Mouse (Mus musculus): Measurements from ENCODE around the gene Tent5a. TPM values are rescaled to one million over a fixed set of nuclear protein-coding genes. Genes with fewer than 3 reads are reported as not detected.
A peak's percentile ranks its signal among the peaks of the same experiment; 100 is the strongest.

The Tent5a gene
- total and polyA plus RNA-seq, 2 experiments, result 3.0 to 7.6 TPM

DNA sequence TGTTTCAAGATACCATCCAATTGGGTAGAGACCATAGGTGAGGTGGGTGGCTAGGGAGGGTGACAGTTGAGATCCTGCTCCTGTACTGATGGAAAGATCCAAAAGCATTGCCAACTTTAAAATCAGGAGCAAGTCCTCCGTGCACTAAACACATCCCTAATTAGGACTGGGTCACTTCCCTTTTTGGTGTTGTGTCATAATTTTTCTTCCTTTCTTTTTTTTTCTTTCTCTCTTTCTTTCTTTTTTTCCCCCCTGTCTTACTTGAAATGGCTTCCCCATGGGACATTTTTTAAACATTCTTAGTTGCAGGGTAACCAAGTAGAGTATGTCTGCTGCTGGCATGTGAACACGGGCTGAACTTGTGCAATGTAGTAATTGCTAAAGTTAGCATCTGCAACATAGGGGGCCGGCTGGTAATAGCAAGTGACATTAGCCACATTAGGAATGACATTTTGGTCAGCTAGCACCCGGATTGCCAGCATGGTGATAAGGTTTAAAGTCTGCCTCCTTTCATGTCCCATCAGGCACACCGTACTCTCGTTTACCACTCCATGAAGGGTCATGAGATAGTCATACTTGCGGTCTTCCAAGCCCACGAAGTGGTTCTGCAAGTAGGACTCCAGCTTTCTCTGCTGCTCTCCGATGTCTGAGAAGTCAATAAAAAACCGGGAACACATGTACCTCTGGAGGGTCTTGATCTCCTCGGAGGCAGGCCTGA, 2.8 kb downstream of the Tent5a start:
- DNase-seq (ENCODE audit: extremely low read depth, low read depth, low spot score), result no peak
- Histone ChIP-seq H3K27ac (replicated peaks; ENCODE audit: insufficient read depth, low read depth, low read length) (peak overlapping the region; percentile 34), H3K79me2 (ENCODE audit: control insufficient read depth, insufficient read depth, low read length) (peaks cover 6% of the 10 kb centered on the region; the same call in 1 of the 2 replicates), H3K27me3 (ENCODE audit: control insufficient read depth, insufficient read depth, low read length) (no peaks in the 10 kb centered on the region), H3K9ac (ENCODE audit: low read depth, low read length) (peak overlapping the region; percentile 26), H3K4me1 (ENCODE audit: control insufficient read depth, insufficient read depth, low read length) (peaks cover 30% of the 10 kb centered on the region), H3K36me3 (ENCODE audit: control insufficient read depth, insufficient read depth, low read length) (peaks cover 6% of the 10 kb centered on the region; the same call in 1 of the 2 replicates), H3K4me3 (ENCODE audit: insufficient read depth, low read depth, low read length) (peak overlapping the region; percentile 80)
- TF ChIP-seq CTCF (IDR thresholded peaks at IDR 0.05; ENCODE audit: low read depth, low read length) (no peak), POLR2A (IDR thresholded peaks at IDR 0.05; ENCODE audit: extremely low read depth, insufficient read depth, low read length) (no peak)
- WGBS, result 24% methylated on average over 11 of the region's 11 CpGs

DNA sequence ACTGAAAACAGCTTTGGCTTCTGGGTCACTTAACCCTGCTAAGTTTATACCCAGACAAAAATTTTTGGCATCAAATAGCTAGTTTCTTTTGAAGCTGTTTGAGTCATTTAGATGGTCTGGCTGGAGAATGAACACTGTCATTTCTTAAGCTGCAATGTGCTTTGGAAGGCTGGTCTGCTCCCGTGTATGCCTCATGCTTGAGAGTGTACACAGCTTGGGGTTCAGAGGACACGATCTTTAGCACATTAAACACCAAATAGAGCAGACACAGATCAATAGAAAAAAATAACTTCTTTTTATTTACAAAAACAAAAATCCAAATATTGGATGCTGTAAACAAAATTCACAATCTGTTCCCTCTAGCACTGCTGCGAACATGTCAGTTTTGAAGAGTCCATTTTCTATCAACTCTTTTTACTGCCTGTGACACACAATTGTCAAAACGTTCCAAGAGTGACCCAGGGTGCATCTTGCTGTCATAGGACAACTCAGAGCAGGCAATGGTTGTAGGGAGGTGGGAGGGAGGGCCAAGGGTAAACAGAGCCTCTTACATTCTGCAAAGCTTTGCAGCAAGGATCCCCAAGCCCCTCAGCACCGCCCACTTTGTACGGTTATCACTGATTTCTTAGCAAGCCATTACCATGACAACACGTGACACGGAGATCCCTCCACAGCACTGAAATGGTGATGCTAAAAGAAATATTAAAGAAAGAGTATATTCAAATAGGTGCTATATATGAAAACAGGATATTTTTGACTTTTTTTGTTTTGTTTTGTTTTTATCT, 6.8 kb downstream of the Tent5a start:
- Histone ChIP-seq H3K4me1 (ENCODE audit: control insufficient read depth, insufficient read depth, low read length) (peaks cover 30% of the 10 kb centered on the region), H3K36me3 (ENCODE audit: control insufficient read depth, insufficient read depth, low read length) (peaks cover 6% of the 10 kb centered on the region; the same call in 1 of the 2 replicates), H3K79me2 (ENCODE audit: control insufficient read depth, insufficient read depth, low read length) (peaks cover 6% of the 10 kb centered on the region; the same call in 1 of the 2 replicates), H3K4me3 (ENCODE audit: insufficient read depth, low read depth, low read length) (no peak overlapping the region), H3K27me3 (ENCODE audit: control insufficient read depth, insufficient read depth, low read length) (no peaks in the 10 kb centered on the region), H3K27ac (replicated peaks; ENCODE audit: insufficient read depth, low read depth, low read length) (peak overlapping the region; percentile 40; the same call in 1 of the 2 replicates), H3K9ac (ENCODE audit: low read depth, low read length) (no peak overlapping the region)
- no peak for TF ChIP-seq POLR2A (IDR thresholded peaks at IDR 0.05; ENCODE audit: extremely low read depth, insufficient read depth, low read length)
- TF ChIP-seq CTCF (IDR thresholded peaks at IDR 0.05; ENCODE audit: low read depth, low read length), result no peak
- DNase-seq (ENCODE audit: extremely low read depth, low read depth, low spot score), result peak; percentile 70
- WGBS, result 30% methylated on average over 8 of the region's 8 CpGs

- peaks cover 13% of the 10 kb centered on the region for H3K4me1 ChIP-seq (ENCODE audit: control insufficient read depth, insufficient read depth, low read length)
- no peaks in the 10 kb centered on the region for H3K79me2 ChIP-seq (ENCODE audit: control insufficient read depth, insufficient read depth, low read length)
- H3K9ac ChIP-seq (ENCODE audit: low read depth, low read length), result no peak overlapping the region
- no peak overlapping the region for H3K4me3 ChIP-seq (ENCODE audit: insufficient read depth, low read depth, low read length)
- no peak for DNase-seq (ENCODE audit: extremely low read depth, low read depth, low spot score)
- no peak for TF ChIP-seq POLR2A (IDR thresholded peaks at IDR 0.05; ENCODE audit: extremely low read depth, insufficient read depth, low read length)
- no peak for TF ChIP-seq CTCF (IDR thresholded peaks at IDR 0.05; ENCODE audit: low read depth, low read length)
- H3K36me3 ChIP-seq (ENCODE audit: control insufficient read depth, insufficient read depth, low read length), result no peaks in the 10 kb centered on the region
- H3K27ac ChIP-seq (replicated peaks; ENCODE audit: insufficient read depth, low read depth, low read length), result no peak overlapping the region
- no peaks in the 10 kb centered on the region for H3K27me3 ChIP-seq (ENCODE audit: control insufficient read depth, insufficient read depth, low read length)
- WGBS, result 68% methylated on average over 1 of the region's 1 CpGs
These were observed 11.0 kb downstream of the Tent5a start for GRCm38 (mm10) chr9:85316122-85316521.

- H3K4me3 ChIP-seq (ENCODE audit: insufficient read depth, low read depth, low read length), result no peak within 1 kb of the TSS
- H3K36me3 ChIP-seq (ENCODE audit: control insufficient read depth, insufficient read depth, low read length), result no peaks in the 10 kb centered on the region
- 93% methylated on average over 6 of the region's 6 CpGs for WGBS
- no peak for DNase-seq (ENCODE audit: extremely low read depth, low read depth, low spot score)
- H3K27ac ChIP-seq (replicated peaks; ENCODE audit: insufficient read depth, low read depth, low read length), result no peak within 1 kb of the TSS
- no peaks in the 10 kb centered on the region for H3K27me3 ChIP-seq (ENCODE audit: control insufficient read depth, insufficient read depth, low read length)
- TF ChIP-seq POLR2A (IDR thresholded peaks at IDR 0.05; ENCODE audit: extremely low read depth, insufficient read depth, low read length), result no peak
- no peak within 1 kb of the TSS for H3K9ac ChIP-seq (ENCODE audit: low read depth, low read length)
- no peaks in the 10 kb centered on the region for H3K4me1 ChIP-seq (ENCODE audit: control insufficient read depth, insufficient read depth, low read length)
- no peaks in the 10 kb centered on the region for H3K79me2 ChIP-seq (ENCODE audit: control insufficient read depth, insufficient read depth, low read length)
These were observed 14.7 kb downstream of the Tent5a start, which contains the start of gene Gm11114 for GRCm38 (mm10) chr9:85312473-85312872. Gene Gm11114 (plus strand): TSS chr9:85312773.

DNA sequence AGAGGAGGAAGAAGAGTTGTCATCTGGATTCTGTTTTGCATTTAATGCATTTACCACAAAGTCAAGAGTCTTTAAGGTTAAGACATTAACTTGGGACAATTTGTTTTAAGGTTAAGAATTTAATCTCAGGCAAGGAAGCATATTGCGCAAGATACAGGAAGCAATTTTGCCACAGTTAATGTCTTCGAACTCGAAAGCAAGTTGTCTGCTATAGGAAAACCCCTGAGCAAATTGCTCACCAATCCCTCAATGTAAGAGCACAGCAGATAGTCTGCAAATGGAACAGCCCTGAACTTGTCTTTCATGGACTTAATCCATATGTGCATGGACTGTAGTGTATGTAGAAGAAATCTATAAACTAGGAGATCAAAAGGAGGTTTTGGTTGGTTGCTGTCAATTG, 23.8 kb downstream of the Tent5a start:
- H3K27ac ChIP-seq (replicated peaks; ENCODE audit: insufficient read depth, low read depth, low read length), result no peak overlapping the region
- H3K4me3 ChIP-seq (ENCODE audit: insufficient read depth, low read depth, low read length), result no peak overlapping the region
- no peaks in the 10 kb centered on the region for H3K27me3 ChIP-seq (ENCODE audit: control insufficient read depth, insufficient read depth, low read length)
- no peaks in the 10 kb centered on the region for H3K4me1 ChIP-seq (ENCODE audit: control insufficient read depth, insufficient read depth, low read length)
- WGBS, result 79% methylated on average over 3 of the region's 3 CpGs
- H3K79me2 ChIP-seq (ENCODE audit: control insufficient read depth, insufficient read depth, low read length), result no peaks in the 10 kb centered on the region
- no peak overlapping the region for H3K9ac ChIP-seq (ENCODE audit: low read depth, low read length)
- TF ChIP-seq POLR2A (IDR thresholded peaks at IDR 0.05; ENCODE audit: extremely low read depth, insufficient read depth, low read length) (no peak), CTCF (IDR thresholded peaks at IDR 0.05; ENCODE audit: low read depth, low read length) (no peak)
- H3K36me3 ChIP-seq (ENCODE audit: control insufficient read depth, insufficient read depth, low read length), result no peaks in the 10 kb centered on the region
- DNase-seq (ENCODE audit: extremely low read depth, low read depth, low spot score), result no peak
